Comparison of ENCODE assay signal across 27 mouse cellular contexts in genomic region chr12:4930820-4931548, GRCm38 (mm10). TPM values are rescaled to one million over a fixed set of nuclear protein-coding genes. Genes with fewer than 3 reads are reported as not detected.
A peak's percentile ranks its signal among the peaks of the same experiment; 100 is the strongest.
DNase-seq lines count a peak whose midpoint lies in the region; ATAC-seq and TF ChIP-seq lines count a peak whose summit lies in the region.
"Had no signal": no experiment of that assay in that cellular context is flagged by ENCODE, and none has a peak within 500 bp of the region (broad histone marks: within the 10 kb centered on the region; RNA-seq: fewer than 3 reads in every experiment).

No protein-coding gene starts in this region.

- H3K36me3 ChIP-seq in liver, adult 2 months (ENCODE audit: control insufficient read depth, insufficient read depth, low read length), result no peaks in the 10 kb centered on the region
- H3K36me3 ChIP-seq in liver, embryonic 11.5 days (ENCODE audit: control insufficient read depth, insufficient read depth, low read length), result no peaks in the 10 kb centered on the region
- H3K36me3 ChIP-seq in C2C12 (ENCODE audit: control insufficient read depth, insufficient read depth), result no peaks in the 10 kb centered on the region
- no peaks in the 10 kb centered on the region for H3K36me3 ChIP-seq in myocyte (ENCODE audit: control insufficient read depth, insufficient read depth)
- no peaks in the 10 kb centered on the region for H3K36me3 ChIP-seq in forebrain, embryonic 16.5 days (ENCODE audit: control insufficient read depth, insufficient read depth)
- H3K36me3 ChIP-seq: forebrain, embryonic 15.5 days; intestine, embryonic 15.5 days; liver, embryonic 12.5 days had no signal

- H3K4me1 ChIP-seq in liver, adult 2 months (ENCODE audit: control insufficient read depth, insufficient read depth, low read length), result peaks cover 12% of the 10 kb centered on the region
- H3K4me1 ChIP-seq in liver, embryonic 11.5 days (replicated peaks; ENCODE audit: control insufficient read depth, insufficient read depth, low read length), result no peaks in the 10 kb centered on the region; the same call in none of the 2 replicates
- no peaks in the 10 kb centered on the region for H3K4me1 ChIP-seq in forebrain, embryonic 16.5 days (replicated peaks; ENCODE audit: control insufficient read depth, insufficient read depth, low read length)
- H3K4me1 ChIP-seq: forebrain, embryonic 15.5 days; intestine, embryonic 15.5 days; limb, embryonic 12.5 days had no signal

- no peaks in the 10 kb centered on the region for H3K9me3 ChIP-seq in liver, embryonic 11.5 days (ENCODE audit: control insufficient read depth, low read length)
- H3K9me3 ChIP-seq in forebrain, embryonic 16.5 days (ENCODE audit: control insufficient read depth, low read length), result no peaks in the 10 kb centered on the region
- H3K9me3 ChIP-seq: forebrain, embryonic 15.5 days; intestine, embryonic 15.5 days; limb, embryonic 12.5 days; liver, embryonic 12.5 days had no signal

- peak; percentile 66 for DNase-seq in liver, adult 2 months (ENCODE audit: extremely low read depth, low read depth, low spot score)
- DNase-seq in liver, embryonic 11.5 days (ENCODE audit: low spot score), result no peak
- peak; percentile 34 for DNase-seq in fat pad, adult 2 months (ENCODE audit: extremely low read depth, low read depth, low spot score)
- DNase-seq in layer of hippocampus, adult 11-12 months (ENCODE audit: low spot score), result no peak
- DNase-seq: adrenal gland, adult 8-10 months; cerebellum, adult 8-10 months; cerebellum, postnatal 25 days; gastrocnemius, adult 2 months; heart, postnatal 14 days; kidney, adult 8-10 months; kidney, postnatal 4 days; layer of hippocampus, adult 9-11 months; liver, postnatal 0 days; lung, postnatal 10 days; midbrain, embryonic 14.5 days; spleen, adult 18-20 months; thymus, postnatal 14 days had no signal

- H3K79me2 ChIP-seq in liver, adult 2 months (ENCODE audit: control insufficient read depth, insufficient read depth, low read length), result peaks cover 16% of the 10 kb centered on the region; the same call in 1 of the 2 replicates
- H3K79me2 ChIP-seq in C2C12 (ENCODE audit: control insufficient read depth, insufficient read depth) (peaks cover 93% of the 10 kb centered on the region), myocyte (ENCODE audit: control insufficient read depth, insufficient read depth) (peaks cover 83% of the 10 kb centered on the region)

- no peak for TF ChIP-seq CTCF in liver, adult 2 months (IDR thresholded peaks at IDR 0.05; ENCODE audit: low read depth, low read length)
- TF ChIP-seq CTCF in C2C12 (IDR thresholded peaks at IDR 0.05; ENCODE audit: control insufficient read depth, insufficient read depth, insufficient read length), result no peak

- H3K79me3 ChIP-seq in C2C12 (ENCODE audit: low read depth), result peaks cover 61% of the 10 kb centered on the region

- no peak overlapping the region for H3K4me3 ChIP-seq in liver, adult 2 months (ENCODE audit: insufficient read depth, low read depth, low read length)
- no peak overlapping the region for H3K4me3 ChIP-seq in liver, embryonic 11.5 days (ENCODE audit: low read depth, low read length)
- H3K4me3 ChIP-seq in C2C12 (ENCODE audit: insufficient read depth, poor library complexity, severe bottlenecking), result no peak overlapping the region
- no peak overlapping the region for H3K4me3 ChIP-seq in myocyte
- no peak overlapping the region for H3K4me3 ChIP-seq in forebrain, embryonic 16.5 days (replicated peaks; ENCODE audit: low read length)
- H3K4me3 ChIP-seq: forebrain, embryonic 15.5 days; gastrocnemius, adult 2 months; intestine, embryonic 15.5 days; limb, embryonic 12.5 days; liver, embryonic 12.5 days had no signal

- ATAC-seq in liver, embryonic 11.5 days (replicated peaks; ENCODE audit: low FRiP score), result no peak
- ATAC-seq in forebrain, embryonic 16.5 days, result no peak
- ATAC-seq: forebrain, embryonic 15.5 days; hindbrain, embryonic 16.5 days; intestine, embryonic 15.5 days; liver, embryonic 12.5 days; liver, postnatal 0 days had no signal

- H3K27ac ChIP-seq in liver, adult 2 months (replicated peaks; ENCODE audit: insufficient read depth, low read depth, low read length), result no peak overlapping the region
- no peak overlapping the region for H3K27ac ChIP-seq in liver, embryonic 11.5 days (ENCODE audit: low read depth, low read length)
- H3K27ac ChIP-seq in forebrain, embryonic 16.5 days (ENCODE audit: low read length), result no peak overlapping the region
- H3K27ac ChIP-seq: forebrain, embryonic 15.5 days; gastrocnemius, adult 2 months; intestine, embryonic 15.5 days; kidney, postnatal 0 days; limb, embryonic 12.5 days; liver, embryonic 12.5 days had no signal

- no peak overlapping the region for H3ac ChIP-seq in C2C12 (ENCODE audit: control insufficient read depth, insufficient read length, low read depth)
- no peak overlapping the region for H3ac ChIP-seq in myocyte (ENCODE audit: control insufficient read depth, insufficient read length)

- no peak overlapping the region for H3K4me2 ChIP-seq in liver, embryonic 11.5 days
- H3K4me2 ChIP-seq in myocyte (ENCODE audit: low read depth), result no peak overlapping the region
- H3K4me2 ChIP-seq in forebrain, embryonic 16.5 days (ENCODE audit: low read length), result no peak overlapping the region
- H3K4me2 ChIP-seq: forebrain, embryonic 15.5 days; intestine, embryonic 15.5 days; limb, embryonic 12.5 days; liver, embryonic 12.5 days had no signal

- no peak for TF ChIP-seq POLR2A in liver, adult 2 months (IDR thresholded peaks at IDR 0.05; ENCODE audit: extremely low read depth, insufficient read depth, low read length)
- TF ChIP-seq POLR2A in myocyte (IDR thresholded peaks at IDR 0.05; ENCODE audit: insufficient read length, low read depth), result no peak

- 90% methylated on average over 3 of the region's 3 CpGs for WGBS in liver, adult 2 months
- WGBS in liver, embryonic 11.5 days, result 89% methylated on average over 3 of the region's 3 CpGs
- 91% methylated on average over 3 of the region's 3 CpGs for WGBS in forebrain, embryonic 16.5 days

- H3K9ac ChIP-seq in liver, adult 2 months (ENCODE audit: low read depth, low read length), result no peak overlapping the region
- no peak overlapping the region for H3K9ac ChIP-seq in liver, embryonic 11.5 days (ENCODE audit: low read depth, low read length)
- no peak overlapping the region for H3K9ac ChIP-seq in forebrain, embryonic 16.5 days (replicated peaks; ENCODE audit: low read depth, low read length)
- H3K9ac ChIP-seq: forebrain, embryonic 15.5 days; intestine, embryonic 15.5 days; limb, embryonic 12.5 days; liver, embryonic 12.5 days; liver, postnatal 0 days had no signal

- H3K27me3 ChIP-seq in liver, adult 2 months (ENCODE audit: control insufficient read depth, insufficient read depth, low read length), result no peaks in the 10 kb centered on the region
- H3K27me3 ChIP-seq in liver, embryonic 11.5 days (replicated peaks; ENCODE audit: control insufficient read depth, insufficient read depth, low read length), result no peaks in the 10 kb centered on the region
- no peaks in the 10 kb centered on the region for H3K27me3 ChIP-seq in C2C12 (ENCODE audit: control insufficient read depth, insufficient read depth, insufficient read length)
- no peaks in the 10 kb centered on the region for H3K27me3 ChIP-seq in myocyte (ENCODE audit: control insufficient read depth, insufficient read depth, insufficient read length)
- no peaks in the 10 kb centered on the region for H3K27me3 ChIP-seq in forebrain, embryonic 16.5 days (replicated peaks; ENCODE audit: control insufficient read depth, insufficient read depth, low read length)
- H3K27me3 ChIP-seq: CH12.LX; forebrain, embryonic 15.5 days; intestine, embryonic 15.5 days; limb, embryonic 12.5 days; liver, embryonic 12.5 days had no signal

TF ChIP-seq in C2C12, 6 proteins besides CTCF, POLR2A, EP300 and RAD21:
- TF ChIP-seq MYOG (IDR thresholded peaks at IDR 0.05; ENCODE audit: control insufficient read depth, extremely low read depth, insufficient read length) (no peak), CEBPB (IDR thresholded peaks at IDR 0.05; ENCODE audit: low read depth) (peak; percentile 80)

TF ChIP-seq in myocyte, 11 proteins besides CTCF, POLR2A, EP300 and RAD21:
- TF ChIP-seq TCF3 (IDR thresholded peaks at IDR 0.05; ENCODE audit: insufficient read length, low read depth) (no peak), TCF12 (IDR thresholded peaks at IDR 0.05; ENCODE audit: insufficient read depth, poor library complexity, severe bottlenecking) (no peak), SRF (IDR thresholded peaks at IDR 0.05; ENCODE audit: control insufficient read depth, insufficient read length, low read depth) (no peak), POLR2AphosphoS2 (IDR thresholded peaks at IDR 0.05; ENCODE audit: insufficient read length, low read depth) (no peak), MYOD1 (IDR thresholded peaks at IDR 0.05; ENCODE audit: control insufficient read depth in 1 of 3, insufficient read length in 2 of 3, low read depth in 2 of 3) (no peak), REST (IDR thresholded peaks at IDR 0.05; ENCODE audit: insufficient read depth, insufficient read length) (no peak), CEBPB (IDR thresholded peaks at IDR 0.05; ENCODE audit: insufficient read depth, poor library complexity, severe bottlenecking) (peak; percentile 81)

RNA-seq across cellular contexts. Expression of gene Atad2b, which starts 13.8 kb away (rescaled TPM):
- 12.5 and 13.6 TPM in 2 replicates for total RNA-seq in liver, adult 2 months (2014; rRNA removed)
- 5.3 and 7.2 TPM in 2 replicates for polyA plus RNA-seq in liver, adult 2 months (2012; rRNA removed)
- 11.8 and 12.8 TPM in 2 replicates for polyA plus RNA-seq in liver, embryonic 11.5 days (2014; fragmentation: Nextera tagmentation; extraction: Ambion mirVana)
- polyA plus RNA-seq in C2C12 (2012; fragmentation: generic; extraction: Trizol) (2.3 TPM), myocyte (2012; fragmentation: generic; extraction: Trizol) (3.7 TPM)
- 10.6 and 11.2 TPM in 2 replicates for polyA plus RNA-seq in forebrain, embryonic 16.5 days (2015; fragmentation: Nextera tagmentation; extraction: Ambion mirVana)

RNA-seq across cellular contexts. Expression of gene Ubxn2a, which starts 23.5 kb away (rescaled TPM):
- total RNA-seq in liver, adult 2 months (2014; rRNA removed), result 15.6 and 18.7 TPM in 2 replicates
- 3.2 and 3.4 TPM in 2 replicates for polyA plus RNA-seq in liver, adult 2 months (2012; rRNA removed)
- 50.9 and 57.3 TPM in 2 replicates for polyA plus RNA-seq in liver, embryonic 11.5 days (2014; fragmentation: Nextera tagmentation; extraction: Ambion mirVana)
- polyA plus RNA-seq in C2C12 (2012; fragmentation: generic; extraction: Trizol) (4.1 TPM), myocyte (2012; fragmentation: generic; extraction: Trizol) (4.9 TPM)
- 45.2 and 49.9 TPM in 2 replicates for polyA plus RNA-seq in forebrain, embryonic 16.5 days (2015; fragmentation: Nextera tagmentation; extraction: Ambion mirVana)

RNA-seq across cellular contexts. Expression of gene Mfsd2b, which starts 56.8 kb away (rescaled TPM):
- total RNA-seq in liver, adult 2 months (2014; rRNA removed), result 0.13 and 0.18 TPM in 2 replicates
- 0.17 and 0.39 TPM in 2 replicates for polyA plus RNA-seq in liver, adult 2 months (2012; rRNA removed)
- 117 and 122 TPM in 2 replicates for polyA plus RNA-seq in liver, embryonic 11.5 days (2014; fragmentation: Nextera tagmentation; extraction: Ambion mirVana)
- polyA plus RNA-seq in C2C12 (2012; fragmentation: generic; extraction: Trizol) (0.08 TPM), myocyte (2012; fragmentation: generic; extraction: Trizol) (0.07 TPM)
- polyA plus RNA-seq in forebrain, embryonic 16.5 days (2015; fragmentation: Nextera tagmentation; extraction: Ambion mirVana), result 0.82 and 1.3 TPM in 2 replicates

Comparison
In these comparisons a context has a peak if more than half of its experiments do, and no peak if none do; other contexts are left out.
1. DNase-seq: peak in liver, adult 2 months (single experiment) and fat pad, adult 2 months (single experiment); none in liver, embryonic 11.5 days (single experiment) and layer of hippocampus, adult 11-12 months (single experiment).
2. RNA of gene Mfsd2b, which starts 56.8 kb away (polyA plus RNA-seq): 117 to 122 TPM in liver, embryonic 11.5 days; 0.82 to 1.3 TPM in forebrain, embryonic 16.5 days, 0.17 to 0.39 TPM in liver, adult 2 months, 0.08 TPM in C2C12 (single experiment) and 0.07 TPM in myocyte (single experiment); every median in the first group is over 10 times any median in the second.